Mouse (Mus musculus): ENCODE measurements around the gene Sox15. TPM values are rescaled to one million over a fixed set of nuclear protein-coding genes. Genes with fewer than 3 reads are reported as not detected.
A peak's percentile ranks its signal among the peaks of the same experiment; 100 is the strongest.

Sox15 gene
- total RNA-seq, 2 experiments from 2014 or later = not detected

DNA sequence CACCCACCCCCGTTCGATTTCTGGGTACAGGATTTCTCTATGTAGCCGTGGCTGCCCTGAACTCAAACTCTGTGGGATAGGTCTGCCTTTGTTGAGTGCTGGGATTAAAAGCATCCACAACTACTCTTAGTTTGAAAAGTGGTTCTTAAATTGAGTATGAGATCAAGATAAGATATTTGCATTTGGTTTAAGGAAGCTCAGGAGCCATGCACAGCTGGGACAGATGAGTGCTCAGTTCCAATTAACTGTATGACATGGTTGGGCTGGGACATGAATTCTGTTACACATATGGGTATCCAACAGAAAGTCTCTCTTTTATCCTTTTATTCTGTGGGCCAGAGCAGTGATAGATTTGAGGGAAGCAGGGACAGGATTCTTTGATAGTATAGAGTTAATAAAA is 19.6 kb upstream of the Sox15 start:
- no peak for DNase-seq

DNA sequence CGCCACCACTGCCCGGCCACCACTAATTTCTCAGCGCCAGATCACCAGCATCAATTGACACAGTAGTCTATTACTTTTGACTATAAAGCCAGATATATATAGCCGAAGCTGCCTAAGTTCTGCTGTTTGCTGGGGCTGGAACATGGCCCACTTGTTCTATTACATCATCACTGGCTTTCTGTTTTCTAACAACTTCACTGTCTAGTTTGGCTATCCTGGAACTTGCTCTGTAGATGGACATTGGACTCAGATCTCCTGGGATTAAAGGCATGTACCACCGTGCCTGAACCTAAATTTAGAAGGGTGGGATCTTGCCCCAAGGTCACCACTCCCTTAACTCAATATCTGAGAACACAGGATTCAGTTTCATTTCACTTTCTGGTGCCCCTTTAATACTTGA is 9.3 kb upstream of the Sox15 start:
- DNase-seq = no peak

DNA sequence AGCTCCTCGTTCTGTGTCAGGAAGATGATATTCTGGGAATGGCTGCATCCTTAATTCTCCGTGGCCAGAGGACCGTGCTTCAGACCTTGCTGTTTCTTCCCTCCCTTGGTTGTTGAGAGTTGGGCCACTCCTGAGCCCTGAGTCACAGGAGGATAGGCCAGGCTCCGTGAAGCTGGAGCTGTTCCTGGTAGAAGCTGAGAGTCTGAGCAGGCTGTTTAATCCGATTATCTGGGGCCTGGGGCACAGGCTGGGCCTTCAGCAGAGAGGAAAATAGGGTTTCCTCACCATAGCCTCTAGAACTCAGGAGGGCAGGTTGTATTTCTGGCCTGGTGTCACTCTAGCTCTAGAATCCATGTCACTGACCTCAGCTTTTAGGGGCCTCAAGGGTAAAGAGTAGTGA is 1.7 kb upstream of the Sox15 start:
- no peak for DNase-seq

DNA sequence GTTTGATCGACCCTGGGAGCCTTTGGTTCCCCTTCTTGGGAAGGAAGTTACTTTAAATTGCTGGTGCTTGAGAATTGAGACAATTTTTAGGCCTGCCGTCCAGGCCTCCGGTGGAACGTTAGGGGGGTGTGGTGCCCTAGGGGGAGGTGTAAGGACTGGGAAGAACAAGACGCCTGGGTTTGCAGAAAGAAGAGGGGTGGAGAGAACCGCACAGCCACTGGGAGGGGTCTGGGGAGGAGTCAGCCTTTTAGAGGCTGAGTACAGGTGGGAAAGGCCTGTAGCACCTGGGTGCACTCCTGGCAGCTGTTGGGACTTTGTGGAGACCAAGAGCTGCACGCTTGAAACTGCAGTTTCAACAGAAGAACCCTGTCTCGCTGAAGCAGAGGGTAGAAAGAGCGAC is 354 bp upstream of the Sox15 start:
- no peak for DNase-seq

DNA sequence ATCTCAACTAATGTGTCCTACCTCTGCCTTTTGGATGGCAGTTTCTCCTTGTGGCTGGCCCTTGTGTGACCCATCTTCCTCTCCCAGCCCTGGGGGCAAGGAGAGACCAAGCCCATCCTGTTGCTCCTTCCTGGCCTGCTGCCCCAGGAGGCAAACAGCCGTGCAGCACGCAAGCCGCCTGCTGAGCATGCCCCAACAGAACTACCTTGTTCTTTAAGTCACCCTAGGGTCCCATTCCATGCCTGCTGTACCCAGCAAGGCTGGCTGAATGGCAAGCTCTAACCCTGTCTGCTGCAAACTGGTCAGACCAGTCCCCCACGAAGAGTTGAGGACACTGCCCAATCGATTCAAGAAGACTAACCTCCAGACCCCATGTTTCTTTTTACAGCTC is 946 bp downstream of the Sox15 start:
- DNase-seq = no peak

DNA sequence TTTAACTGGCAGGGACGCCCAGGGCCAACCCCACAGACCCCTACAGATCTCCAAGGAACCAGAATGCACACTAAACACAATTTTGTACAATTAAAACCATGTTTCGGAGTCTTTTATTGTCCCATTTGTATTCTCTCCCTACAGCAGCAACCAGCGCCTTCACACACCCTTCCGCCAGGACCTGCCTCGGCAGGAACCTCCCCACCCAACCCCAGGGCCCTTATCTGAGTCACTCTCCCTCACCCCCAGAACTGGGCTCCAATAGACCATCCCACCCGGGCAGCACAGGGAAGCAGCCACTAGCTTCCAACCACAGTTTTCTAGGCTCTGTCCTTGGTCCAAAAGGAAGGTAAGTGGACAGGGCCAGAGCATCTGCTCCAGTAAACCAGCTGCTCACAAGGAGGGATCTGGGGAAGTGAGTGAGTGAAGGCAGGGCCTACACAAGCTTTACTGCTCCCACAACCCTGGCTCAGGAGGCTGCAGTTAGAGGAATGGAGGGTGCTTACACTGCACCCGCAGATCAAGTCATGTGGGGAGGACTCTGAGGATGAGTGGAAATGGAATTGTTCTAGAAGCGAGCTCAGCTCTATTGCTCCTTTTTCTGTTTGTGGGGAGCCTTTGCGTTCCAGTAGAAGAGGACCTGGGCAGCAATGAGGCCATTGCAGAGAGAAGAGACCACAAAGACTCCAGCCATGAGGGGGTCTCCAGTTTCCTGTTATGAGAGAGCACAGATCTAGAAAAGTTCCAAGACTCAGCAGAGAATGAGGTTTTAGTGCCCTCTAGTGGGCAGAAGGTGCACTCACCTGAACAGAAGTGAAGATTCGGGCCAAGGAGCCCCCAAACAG is 1.7 kb downstream of the Sox15 start:
- DNase-seq = no peak

DNA sequence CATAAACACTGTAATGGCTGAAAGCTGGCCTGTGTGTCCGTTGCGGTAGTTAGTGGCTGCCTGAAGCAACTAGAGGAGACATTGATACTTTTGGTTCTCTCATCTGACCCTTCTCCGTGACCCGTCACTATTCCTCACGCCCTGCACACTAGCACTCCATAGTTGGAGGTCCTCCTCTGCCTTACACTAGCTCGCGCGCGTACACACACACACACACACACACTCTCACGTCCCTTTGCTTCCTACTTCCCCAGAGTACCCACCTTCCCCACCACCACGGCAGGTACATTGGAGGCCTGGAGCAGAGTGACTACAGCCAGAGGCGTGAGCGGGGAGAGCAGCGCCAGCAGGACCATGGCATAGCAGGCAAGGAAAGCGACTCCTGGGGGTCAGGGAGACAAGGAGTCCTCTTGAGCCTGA is 2.4 kb downstream of the Sox15 start:
- DNase-seq = no peak

DNA sequence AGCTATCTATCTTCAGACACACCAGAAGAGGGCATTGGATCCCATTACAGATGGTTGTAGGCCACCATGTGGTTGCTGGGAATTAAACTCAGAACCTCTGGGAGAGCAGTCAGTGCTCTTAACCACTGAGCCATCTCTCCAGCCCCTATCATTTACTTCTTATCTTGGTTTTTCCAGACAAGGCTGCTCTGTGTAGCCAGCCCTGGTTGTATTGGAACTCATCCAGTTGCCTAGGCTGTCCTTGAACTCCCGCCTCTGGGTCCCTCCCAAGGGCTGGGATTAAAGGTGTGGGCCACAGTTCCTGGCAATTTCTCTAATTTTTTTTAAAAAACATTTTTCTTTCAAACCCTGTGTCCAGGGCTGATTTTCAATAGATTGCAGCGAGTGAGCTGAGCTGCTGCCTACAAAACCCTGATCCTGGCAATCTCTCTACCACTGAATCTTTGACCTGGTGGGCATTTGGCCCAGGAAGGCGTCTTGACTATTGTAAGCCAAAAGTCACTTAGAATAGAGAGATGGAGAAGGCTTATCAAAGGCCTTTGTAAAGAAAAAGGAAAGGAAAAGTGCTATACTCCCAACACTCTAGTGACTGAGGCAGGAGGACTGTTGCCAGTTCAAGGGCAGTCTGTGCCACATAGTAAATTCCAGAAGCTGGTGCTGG is 6.2 kb downstream of the Sox15 start:
- no peak for DNase-seq

DNA sequence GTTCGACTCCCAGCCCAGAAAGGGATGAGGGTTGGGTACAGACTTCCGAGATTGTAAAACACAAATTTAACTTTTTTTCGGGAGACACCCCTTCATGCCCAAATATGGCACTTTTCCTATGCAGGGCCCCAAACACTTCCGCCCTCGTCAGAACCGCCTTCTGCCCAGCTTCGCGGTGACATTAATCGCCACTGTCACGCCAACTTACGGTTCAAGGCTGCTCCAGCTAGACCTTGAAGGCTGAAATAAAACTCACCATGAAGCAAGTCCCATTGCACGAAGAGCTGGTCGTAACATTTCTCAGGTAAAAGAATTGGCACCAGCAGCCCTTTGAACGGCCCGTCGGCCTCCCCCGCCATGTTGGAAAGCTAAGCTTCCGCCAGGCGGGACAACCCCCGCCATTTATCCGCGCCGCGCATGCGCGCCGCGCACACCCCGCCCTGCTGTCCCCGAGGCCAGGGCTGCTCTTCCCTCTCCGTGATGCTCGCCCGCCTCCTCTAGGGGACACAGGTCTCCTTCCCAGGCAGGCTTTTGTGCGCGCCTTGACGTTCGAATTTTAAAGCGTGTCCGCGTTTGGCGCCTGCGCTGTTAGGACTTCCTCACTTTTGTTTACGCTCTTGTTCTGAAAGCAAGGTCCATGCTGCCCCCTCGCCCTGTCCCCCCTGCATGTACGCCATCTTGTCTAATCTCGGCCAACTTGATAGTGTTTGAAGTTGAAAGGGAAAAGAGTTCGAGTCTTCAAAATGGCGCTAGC is 7.3 kb downstream of the Sox15 start, which contains the start of gene Mpdu1:
Mpdu1 (minus strand) TSS at position 430 of the 754 bp plus-strand sequence.
- DNase-seq = peak; percentile 95

DNA sequence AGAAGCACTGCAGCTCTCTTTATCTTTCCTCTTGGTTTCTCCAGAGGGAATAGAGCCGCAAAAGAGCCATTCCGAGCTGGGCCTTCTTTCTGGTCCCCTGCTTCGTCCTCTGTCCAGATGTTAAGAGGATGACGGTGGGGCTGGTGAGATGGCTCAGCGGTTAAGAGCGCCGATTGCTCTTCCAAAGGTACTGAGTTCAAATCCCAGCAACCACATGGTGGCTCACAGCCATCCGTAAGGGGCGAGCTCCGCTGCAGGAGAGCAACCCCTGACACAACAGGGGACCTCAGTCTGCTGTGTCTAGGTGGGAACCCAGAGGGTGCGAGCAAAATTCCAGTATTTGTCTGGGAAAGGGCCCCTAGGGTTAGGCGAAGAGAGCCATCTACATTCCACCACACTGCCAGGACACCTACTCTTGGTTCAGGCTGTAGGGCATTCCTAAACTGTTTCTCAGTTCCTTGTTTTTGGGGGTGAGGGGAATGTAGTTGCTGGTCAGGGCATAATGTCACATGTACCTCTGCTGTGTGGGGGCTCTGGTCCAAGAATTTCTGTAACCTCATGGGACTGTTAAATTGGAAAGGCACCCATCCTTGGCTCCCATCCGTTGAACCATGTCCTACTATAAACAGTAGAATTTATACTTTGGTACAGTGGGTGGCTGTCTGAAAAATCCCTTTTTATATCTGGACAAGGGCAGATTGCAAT is 8.0 kb downstream of the Sox15 start:
- DNase-seq = no peak

DNA sequence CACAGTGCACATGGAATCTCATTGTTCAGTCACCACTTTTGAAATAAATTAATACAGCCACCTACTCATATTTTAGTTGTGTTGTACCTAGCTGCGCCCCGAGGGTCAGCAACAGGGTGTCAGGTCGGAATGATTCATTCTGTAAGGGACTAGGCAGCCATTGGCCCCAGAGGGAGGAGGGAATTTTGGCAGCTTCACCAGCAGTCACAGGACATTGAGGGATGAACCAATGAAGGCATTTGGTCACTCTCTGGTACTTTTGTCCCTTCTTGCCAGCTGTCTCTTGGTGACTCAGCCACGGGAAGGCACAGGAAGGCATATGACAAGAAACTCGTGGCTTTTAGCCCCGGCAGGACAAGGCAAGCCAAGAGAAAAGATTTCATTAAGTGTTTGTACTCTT is 8.7 kb downstream of the Sox15 start:
- DNase-seq = peak; percentile 20

DNA sequence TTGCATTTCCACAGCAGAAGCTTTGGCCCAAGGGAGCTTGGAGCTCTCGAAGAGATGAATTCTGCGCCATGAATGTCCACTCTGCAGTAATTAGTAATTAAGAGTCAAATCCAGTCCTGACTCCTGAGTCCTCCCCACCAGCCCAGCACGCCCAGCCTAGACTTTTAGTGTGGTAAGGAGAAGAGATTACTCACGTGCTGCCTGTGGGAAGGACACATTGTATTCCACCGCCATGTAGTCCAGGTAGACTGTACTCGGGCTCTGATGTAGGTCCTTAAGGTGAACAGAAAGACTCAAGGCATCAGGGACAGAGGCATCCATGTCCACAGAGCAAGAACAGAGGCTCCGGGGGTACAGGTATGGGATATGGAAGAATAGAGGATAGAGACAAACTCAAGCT is 9.7 kb downstream of the Sox15 start:
- DNase-seq = no peak

DNA sequence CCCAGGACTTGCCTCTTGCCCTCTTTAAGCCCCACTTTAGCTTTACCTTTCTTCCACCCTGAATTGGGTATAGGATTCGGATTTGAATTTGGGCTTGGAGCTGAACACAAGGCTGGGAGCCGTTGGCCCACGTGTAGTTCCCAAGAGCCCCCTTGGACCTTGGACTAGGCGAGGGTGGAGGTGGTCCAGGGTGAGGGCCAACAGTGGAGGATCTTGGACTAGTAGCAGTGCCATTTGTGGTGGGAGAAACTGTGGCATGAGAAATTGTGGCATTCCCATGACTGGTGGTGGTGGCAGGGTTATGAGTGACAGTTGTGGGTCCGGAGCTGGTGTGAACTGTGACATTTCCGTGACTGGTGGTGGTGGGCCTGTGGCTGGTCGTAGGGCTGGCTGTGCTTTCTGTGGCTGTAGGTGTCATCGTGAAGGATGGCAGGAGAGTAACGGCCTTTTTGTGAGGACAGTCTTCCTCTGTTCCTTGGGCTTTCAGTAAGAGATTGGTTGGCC is 10.4 kb downstream of the Sox15 start:
- DNase-seq = no peak

DNA sequence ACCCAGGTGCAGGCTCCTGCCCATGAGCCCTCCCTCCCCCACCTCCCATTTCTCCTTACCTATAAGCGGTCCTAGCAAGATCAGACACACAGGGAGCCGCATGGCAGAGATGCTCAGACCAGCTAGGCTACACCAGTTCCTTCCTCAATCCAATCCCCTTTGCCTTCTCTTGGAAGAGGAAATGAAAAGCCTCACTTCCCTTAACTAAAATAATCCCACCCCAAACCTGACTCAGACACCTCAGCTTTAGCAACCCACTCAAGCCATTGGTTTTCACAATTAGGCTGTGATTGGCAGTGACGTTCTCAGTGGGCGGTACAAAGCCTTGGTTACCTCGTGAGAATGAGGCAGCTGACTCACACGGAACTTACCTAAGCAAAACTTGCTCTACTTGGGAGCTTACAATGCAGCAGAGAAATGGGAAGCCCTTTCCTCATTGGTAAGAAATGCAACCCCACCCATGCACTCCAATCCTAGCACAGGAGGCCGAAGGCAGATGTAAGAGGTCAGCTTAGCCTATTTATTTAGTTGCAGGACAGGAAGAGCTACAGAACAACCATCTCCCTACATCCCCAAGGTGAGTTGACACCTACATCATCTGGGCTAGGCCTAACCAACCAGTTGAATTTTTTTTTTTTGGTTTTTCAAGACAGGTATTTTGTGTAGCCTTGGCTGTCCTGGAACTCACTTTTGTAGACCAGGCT is 11.0 kb downstream of the Sox15 start, which contains the start of gene Cd68:
Cd68 (minus strand) TSS at position 193 of the 704 bp plus-strand sequence.
- no peak for DNase-seq

DNA sequence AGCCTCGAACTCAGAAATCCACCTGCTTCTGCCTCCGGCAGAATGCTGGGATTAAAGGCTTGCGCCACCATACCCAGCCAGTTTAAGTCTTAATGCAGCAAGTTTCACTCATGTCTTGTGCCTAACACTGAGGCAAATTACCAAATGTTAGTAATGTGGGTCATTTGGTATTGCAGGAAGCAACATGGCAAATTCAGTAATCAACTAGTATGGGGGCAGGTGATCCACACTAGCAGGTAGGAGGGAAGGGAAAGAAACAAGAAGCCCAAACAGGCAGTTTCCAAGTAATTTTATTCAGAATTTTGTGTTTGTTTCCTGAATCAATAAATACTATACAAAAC is 11.5 kb downstream of the Sox15 start:
- no peak for DNase-seq

DNA sequence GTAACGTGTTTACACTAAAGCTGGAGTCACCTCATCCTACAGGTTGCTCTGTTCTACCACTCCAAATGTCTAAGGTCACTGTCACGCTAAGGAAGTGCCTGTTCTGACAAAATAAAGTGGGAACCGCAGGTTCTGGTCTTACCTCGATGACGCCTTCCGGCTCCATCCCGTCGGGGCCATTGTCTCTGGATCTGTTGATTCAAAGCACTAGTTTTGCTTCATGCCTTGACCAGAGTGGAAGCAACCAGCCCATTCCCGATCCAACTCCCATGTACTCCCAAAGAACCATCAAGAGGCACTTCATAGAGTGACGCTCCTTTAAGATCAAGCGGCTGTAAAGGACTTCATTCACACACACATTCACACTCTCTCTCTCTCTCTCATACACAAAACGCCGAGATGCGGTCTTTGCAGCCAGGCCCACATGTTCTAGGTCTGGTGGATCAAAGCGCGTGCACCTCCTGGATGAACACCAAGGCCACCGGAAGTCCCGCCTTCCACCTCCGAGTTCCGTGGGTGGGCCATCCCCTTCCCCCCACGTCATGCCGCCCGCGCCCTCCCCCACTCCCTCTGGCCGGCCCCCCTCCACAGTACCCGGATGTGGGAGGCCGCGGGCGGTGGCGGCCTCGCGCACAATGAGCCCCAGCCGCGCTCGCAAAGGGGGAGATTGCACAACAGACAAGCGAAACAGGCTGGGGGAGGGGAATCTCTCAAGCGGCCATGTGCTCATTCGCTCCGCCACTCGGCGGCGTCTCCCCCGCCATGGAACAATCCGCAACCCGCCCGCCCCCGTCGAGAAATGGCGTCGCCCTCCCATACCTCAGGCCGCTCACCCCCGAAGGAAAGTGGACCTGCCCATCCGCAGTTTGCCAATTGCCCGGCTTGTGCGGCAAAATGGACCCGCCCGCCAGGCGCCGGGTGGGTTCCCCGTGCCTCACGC is 15.9 kb downstream of the Sox15 start:
- DNase-seq = peak; percentile 94

DNA sequence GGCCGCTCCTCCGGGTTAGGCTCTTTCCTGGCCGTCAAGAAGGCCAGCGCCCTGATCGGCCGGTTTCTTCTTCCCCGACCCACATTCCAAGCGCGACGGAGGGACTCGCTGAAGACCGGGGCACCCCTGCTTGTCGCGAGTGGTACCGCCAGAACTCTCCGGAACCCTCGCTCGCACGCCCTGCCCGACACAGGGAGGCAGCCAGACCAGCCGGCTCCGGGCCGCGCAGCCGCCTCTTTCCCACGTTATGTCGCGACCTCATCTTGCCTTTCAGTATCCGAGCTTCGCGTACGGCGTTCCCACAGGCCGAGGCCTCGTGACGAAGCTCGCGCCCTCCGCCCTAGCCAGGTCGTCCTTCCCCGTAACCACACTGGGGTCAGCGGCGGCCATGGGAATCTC is 16.6 kb downstream of the Sox15 start:
- DNase-seq = no peak

DNA sequence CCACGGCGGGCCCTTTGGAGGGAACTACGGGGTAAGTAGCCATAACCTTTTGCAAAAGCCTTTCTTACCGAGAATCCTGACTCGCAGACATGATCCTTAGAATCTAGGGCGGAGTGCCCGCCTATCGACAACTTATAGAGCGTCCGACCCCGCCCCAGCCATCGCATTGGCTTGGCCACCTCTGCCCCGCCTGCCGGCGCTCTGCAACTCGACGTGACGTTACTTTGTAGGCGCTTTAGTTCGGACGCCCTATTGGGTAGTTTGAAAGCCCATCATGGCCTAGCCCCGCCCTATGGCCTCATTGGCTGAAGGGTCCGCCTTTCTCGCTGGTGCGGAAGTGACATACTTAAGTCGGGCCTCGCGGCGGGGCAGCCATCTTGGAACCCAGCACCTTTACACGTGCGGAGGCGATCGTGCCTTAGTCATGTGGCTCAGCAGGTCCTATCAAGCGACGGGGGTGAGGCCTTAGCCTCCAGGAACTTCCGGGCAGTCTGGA is 17.1 kb downstream of the Sox15 start, which contains the start of gene Eif4a1:
Eif4a1 (minus strand) TSS at position 213 of the 496 bp plus-strand sequence.
- peak; percentile 100 for DNase-seq

DNA sequence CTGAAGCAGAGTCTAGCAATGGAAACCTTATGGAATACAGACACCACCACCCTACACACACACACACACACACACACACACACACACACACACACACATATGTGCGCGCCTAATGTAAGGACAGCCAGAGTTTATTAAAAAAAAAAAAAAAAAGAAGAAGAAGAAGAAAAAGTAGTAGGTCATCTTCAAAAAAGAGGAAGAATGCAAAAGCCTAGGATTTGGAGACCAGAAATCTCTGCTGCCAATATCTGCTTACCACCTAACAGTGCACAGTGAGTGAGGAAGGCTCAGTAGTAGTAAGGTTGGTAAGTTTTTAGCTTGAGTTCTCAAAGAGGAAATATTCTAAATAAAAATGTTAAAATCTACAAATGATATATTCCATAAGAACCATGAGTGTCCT is 24.0 kb downstream of the Sox15 start:
- DNase-seq = no peak
